Mouse (Mus musculus) hindbrain, postnatal 0 days (tissue): ENCODE measurements around the gene Ssbp2. TPM values are rescaled to one million over a fixed set of nuclear protein-coding genes. Genes with fewer than 3 reads are reported as not detected.

Source experiments
- ATAC-seq: fragments of 200-750 bp; cut with Nextera tagmentation; 2 replicates; pipeline ENCODE4 v1.8.0; 2017; ENCODE audit warnings: mild to moderate bottlenecking, moderate TSS enrichment, moderate library complexity
- DNase-seq: peaks from one replicate; pipeline ENCODE4 v3.0.0-alpha.2; 2015; ENCODE audit warnings: low spot score
- H3K27ac ChIP-seq: fragments of 300-500 bp; sonication (generic); 2 replicates; pipeline ENCODE4 v1.5.1; 2014; ENCODE audit warnings: mild to moderate bottlenecking
- H3K27me3 ChIP-seq: fragments of 300-500 bp; sonication (generic); 2 replicates; pipeline ENCODE4 v1.6.1; 2014; ENCODE audit warnings: low read length, mixed read lengths; ENCODE audit not compliant: insufficient read depth
- H3K36me3 ChIP-seq: fragments of 300-500 bp; sonication (generic); 2 replicates; pipeline ENCODE4 v1.6.1; 2014; ENCODE audit warnings: low read length, mixed read lengths; ENCODE audit not compliant: insufficient read depth
- H3K4me1 ChIP-seq: fragments of 300-500 bp; sonication (generic); 2 replicates; pipeline ENCODE4 v1.6.1; 2014; ENCODE audit warnings: antibody characterized with exemption, low read length, mixed read lengths; ENCODE audit not compliant: insufficient read depth
- H3K4me2 ChIP-seq: fragments of 300-500 bp; sonication (generic); 2 replicates; pipeline ENCODE4 v1.6.1; 2014; ENCODE audit warnings: low read depth, mild to moderate bottlenecking, low read length, moderate library complexity, mixed read lengths
- H3K4me3 ChIP-seq: fragments of 300-500 bp; sonication (generic); 2 replicates; pipeline ENCODE4 v1.5.1; 2014; ENCODE audit warnings: low read length
- H3K9ac ChIP-seq: fragments of 300-500 bp; sonication (generic); replicated peaks from 2 replicates; pipeline ENCODE4 v1.6.1; 2014; ENCODE audit warnings: mild to moderate bottlenecking, low read length, moderate library complexity, mixed read lengths
- H3K9me3 ChIP-seq: fragments of 300-500 bp; sonication (generic); 2 replicates; pipeline ENCODE4 v1.6.1; 2016; ENCODE audit warnings: low read length, mixed read lengths
- CTCF ChIP-seq: IDR thresholded peaks from 2 replicates; pipeline ENCODE4 v1.5.1; 2016; ENCODE audit warnings: antibody characterized with exemption, control low read depth, low read depth
- WGBS: fragments of 180-500 bp; shearing (Covaris S2); extraction: QIAGEN DNeasy Blood & Tissue Kit; methylation state at CpG from one replicate; pipeline ENCODE4 v1.1.7; 2014; 5-methylcytosine and 5-hydroxymethylcytosine counted together
- polyA plus RNA-seq: library from polyadenylated mRNA; unstranded; fragments of >200 nt; fragmentation: Nextera tagmentation; extraction: Ambion mirVana; gene quantifications from 2 replicates; pipeline ENCODE4 v1.2.1, GENCODE M21; 2015
- total RNA-seq: library from RNA; depleted of rRNA; stranded (reverse); fragments of >200 nt; gene quantifications from 2 replicates; pipeline ENCODE4 v1.2.3, GENCODE M21; 2014

Gene Ssbp2
- total and polyA plus RNA-seq, 2 experiments from 2014 or later = 105 to 140 TPM

DNA sequence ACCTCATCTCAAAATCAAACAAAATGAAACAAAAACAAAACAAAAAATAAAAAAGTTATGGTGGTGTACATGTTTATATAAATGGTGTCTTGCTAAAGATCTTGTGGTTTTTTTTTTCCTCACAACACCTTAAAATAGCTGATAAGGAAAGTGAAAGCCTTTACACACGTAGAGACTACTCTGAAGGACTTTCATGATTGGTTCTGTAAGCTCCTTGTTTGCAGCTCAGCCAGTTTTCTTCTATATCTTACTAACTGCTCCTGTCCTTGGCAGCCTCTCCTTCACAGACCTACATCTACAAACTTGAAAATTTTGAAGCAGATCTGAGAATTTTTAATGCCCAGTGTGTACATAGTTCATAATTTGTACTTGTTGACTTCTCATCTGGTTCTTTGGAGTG, 24.2 kb downstream of the Ssbp2 start:
- H3K36me3 ChIP-seq = no peaks in the 10 kb centered on the region
- DNase-seq (no peak), ATAC-seq (no peak)
- 73% methylated on average over 1 of the region's 1 CpGs for WGBS
- H3K27me3 ChIP-seq = no peaks in the 10 kb centered on the region
- H3K9me3 ChIP-seq = no peaks in the 10 kb centered on the region
- H3K27ac ChIP-seq = no peak overlapping the region
- no peak overlapping the region for H3K4me2 ChIP-seq
- TF ChIP-seq CTCF = no peak
- H3K4me3 ChIP-seq = no peak overlapping the region
- no peak overlapping the region for H3K9ac ChIP-seq
- no peaks in the 10 kb centered on the region for H3K4me1 ChIP-seq

DNA sequence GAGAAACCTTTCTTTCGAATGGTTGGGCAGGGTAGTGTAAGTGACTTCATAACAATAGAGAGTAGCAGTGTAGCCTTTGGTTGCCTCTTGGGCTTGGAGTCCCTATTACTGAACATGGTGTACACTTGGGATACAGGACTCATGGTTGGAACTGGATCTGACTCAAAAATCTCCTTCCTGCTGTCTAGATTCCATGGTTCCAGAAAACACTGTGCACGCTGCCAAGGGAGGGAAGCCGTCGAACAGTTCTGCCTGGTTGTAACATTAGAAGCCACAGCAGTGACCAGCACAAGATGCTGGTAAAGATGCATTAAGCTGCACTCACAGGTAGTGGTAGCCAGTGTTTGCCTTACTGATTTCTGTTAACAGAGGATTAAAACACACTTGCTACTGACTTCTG, 32.0 kb downstream of the Ssbp2 start:
- H3K9ac ChIP-seq = no peak overlapping the region
- no peaks in the 10 kb centered on the region for H3K27me3 ChIP-seq
- no peak for TF ChIP-seq CTCF
- DNase-seq (no peak), ATAC-seq (no peak)
- H3K9me3 ChIP-seq = no peaks in the 10 kb centered on the region
- 58% methylated on average over 4 of the region's 4 CpGs for WGBS
- no peak overlapping the region for H3K4me2 ChIP-seq
- H3K36me3 ChIP-seq = no peaks in the 10 kb centered on the region
- no peaks in the 10 kb centered on the region for H3K4me1 ChIP-seq
- no peak overlapping the region for H3K4me3 ChIP-seq
- no peak overlapping the region for H3K27ac ChIP-seq

DNA sequence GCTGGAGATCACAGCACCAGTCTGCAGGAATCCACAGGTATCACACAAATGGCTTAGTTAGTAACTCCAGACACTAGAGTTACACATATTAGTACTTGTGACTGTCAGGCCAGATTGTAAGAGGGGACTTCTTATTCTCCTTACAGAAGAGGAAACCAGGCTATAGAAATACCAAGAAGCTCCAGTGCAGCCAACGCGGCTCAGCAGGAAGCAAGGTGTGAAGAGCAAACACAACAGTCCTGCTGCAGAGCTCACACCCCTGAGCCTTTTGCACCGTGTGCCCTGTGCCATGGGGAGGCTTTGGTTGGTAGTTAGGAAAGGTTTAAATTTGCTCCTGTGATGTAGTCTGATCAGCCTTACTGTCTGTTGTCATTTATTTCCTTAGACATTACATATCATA, 37.0 kb downstream of the Ssbp2 start:
- DNase-seq (no peak), ATAC-seq (no peak)
- no peak overlapping the region for H3K9ac ChIP-seq
- H3K36me3 ChIP-seq = no peaks in the 10 kb centered on the region
- no peak overlapping the region for H3K4me2 ChIP-seq
- H3K27ac ChIP-seq = no peak overlapping the region
- WGBS = 87% methylated on average over 3 of the region's 3 CpGs
- H3K27me3 ChIP-seq = no peaks in the 10 kb centered on the region
- no peaks in the 10 kb centered on the region for H3K9me3 ChIP-seq
- TF ChIP-seq CTCF = no peak
- no peaks in the 10 kb centered on the region for H3K4me1 ChIP-seq
- no peak overlapping the region for H3K4me3 ChIP-seq

DNA sequence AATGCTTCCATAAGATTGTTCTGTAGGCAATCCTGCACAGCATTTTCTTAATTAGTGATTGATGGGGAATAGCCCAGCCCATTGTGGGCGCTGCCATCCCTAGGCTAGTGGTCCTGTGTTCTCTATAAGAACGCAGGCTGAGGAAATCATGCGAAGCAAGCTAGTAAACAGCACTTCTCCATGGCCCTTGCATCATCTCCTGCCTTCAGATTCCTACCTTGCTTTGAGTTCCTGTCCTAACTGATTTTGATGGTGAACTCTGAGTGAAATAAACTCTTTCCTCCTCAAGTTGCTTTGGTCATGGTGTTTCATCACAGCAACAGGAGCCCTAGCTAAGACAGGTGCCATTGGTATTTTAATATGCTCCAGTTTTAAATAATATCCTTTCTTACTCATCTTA, 41.7 kb downstream of the Ssbp2 start:
- H3K27ac ChIP-seq = no peak overlapping the region
- H3K9me3 ChIP-seq = no peaks in the 10 kb centered on the region
- H3K9ac ChIP-seq = no peak overlapping the region
- no peaks in the 10 kb centered on the region for H3K4me1 ChIP-seq
- ATAC-seq (no peak), DNase-seq (no peak)
- no peaks in the 10 kb centered on the region for H3K36me3 ChIP-seq
- H3K4me2 ChIP-seq = no peak overlapping the region
- H3K4me3 ChIP-seq = no peak overlapping the region
- 94% methylated on average over 3 of the region's 3 CpGs for WGBS
- no peak for TF ChIP-seq CTCF
- no peaks in the 10 kb centered on the region for H3K27me3 ChIP-seq

DNA sequence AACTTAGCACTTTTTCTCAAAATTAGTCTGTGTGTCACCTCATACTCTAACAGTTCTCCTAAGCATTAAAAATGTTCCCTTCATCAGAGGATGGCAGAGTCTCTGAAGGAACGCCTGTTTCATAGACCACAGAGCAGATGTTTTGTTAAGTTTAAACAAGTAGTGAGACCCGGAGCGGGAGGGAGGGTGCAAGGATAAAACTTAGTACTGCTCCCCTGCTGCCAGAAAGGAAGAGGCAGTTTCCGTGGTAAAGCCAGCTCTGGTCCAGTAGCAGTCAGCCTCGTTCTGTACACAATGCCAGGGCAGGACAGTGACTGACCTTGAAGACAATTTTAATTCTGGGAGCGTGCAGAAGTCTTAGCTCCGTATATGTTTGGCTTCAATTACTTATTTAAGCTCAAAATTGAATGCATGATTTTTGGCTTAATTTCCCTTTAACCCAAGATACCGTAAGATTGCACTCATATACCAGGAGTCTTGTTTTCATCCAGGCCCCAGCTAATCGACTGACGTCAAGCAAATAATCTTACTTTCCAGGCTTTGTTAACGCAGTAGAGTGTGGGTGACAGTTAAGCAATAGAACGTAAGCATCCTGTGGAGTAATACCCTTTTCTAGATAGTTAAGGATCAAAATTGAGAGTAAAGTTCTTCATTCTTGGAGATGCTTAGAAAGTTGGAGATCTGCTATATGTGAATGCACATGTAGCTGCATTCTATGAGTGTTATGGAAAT, 42.7 kb downstream of the Ssbp2 start:
- DNase-seq (no peak), ATAC-seq (no peak)
- no peaks in the 10 kb centered on the region for H3K36me3 ChIP-seq
- no peak overlapping the region for H3K27ac ChIP-seq
- WGBS = 72% methylated on average over 12 of the region's 12 CpGs
- TF ChIP-seq CTCF = no peak
- no peaks in the 10 kb centered on the region for H3K4me1 ChIP-seq
- no peak overlapping the region for H3K9ac ChIP-seq
- no peaks in the 10 kb centered on the region for H3K27me3 ChIP-seq
- H3K4me2 ChIP-seq = no peak overlapping the region
- no peak overlapping the region for H3K4me3 ChIP-seq
- no peaks in the 10 kb centered on the region for H3K9me3 ChIP-seq

DNA sequence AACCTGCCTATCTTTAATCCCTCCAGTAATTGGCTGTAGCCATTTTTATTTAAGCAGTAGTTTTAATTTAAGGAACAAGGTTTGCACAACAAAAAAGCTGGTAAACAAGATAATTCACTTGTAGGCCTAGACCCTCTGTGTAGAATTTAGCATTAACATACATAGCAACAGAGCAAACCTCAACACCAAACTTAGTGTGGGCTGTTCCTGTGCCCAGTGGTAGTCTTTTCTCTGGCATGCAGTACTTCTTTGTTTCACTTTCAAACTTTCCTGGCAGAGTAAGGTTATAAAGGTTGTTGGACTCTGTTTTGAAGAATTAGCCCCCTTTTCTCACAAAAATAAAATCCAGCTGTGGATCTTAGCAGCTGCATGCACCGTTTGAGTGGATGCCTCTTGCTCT, 48.9 kb downstream of the Ssbp2 start:
- 81% methylated on average over 1 of the region's 1 CpGs for WGBS

DNA sequence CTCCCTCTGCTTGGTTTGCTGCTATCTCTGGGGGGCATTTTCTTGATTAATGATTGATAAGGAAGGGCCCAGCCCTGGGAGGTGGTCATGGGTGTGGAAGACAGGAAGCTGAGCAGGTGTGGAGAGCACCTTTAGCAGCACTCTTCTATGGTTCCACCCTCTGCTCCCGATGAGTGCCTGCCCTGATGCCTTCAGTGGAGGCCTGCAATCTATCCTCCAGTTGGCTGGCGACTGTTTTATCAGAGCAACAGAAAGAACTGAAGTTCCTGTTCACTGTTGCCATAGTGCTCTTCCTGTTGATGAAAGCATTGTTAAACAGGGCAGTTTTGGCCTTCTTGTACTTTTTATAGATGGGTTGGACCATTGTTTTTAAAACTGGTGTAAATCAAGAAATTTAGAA, 49.4 kb downstream of the Ssbp2 start:
- no peak for TF ChIP-seq CTCF
- H3K4me3 ChIP-seq = no peak overlapping the region
- H3K9me3 ChIP-seq = no peaks in the 10 kb centered on the region
- H3K36me3 ChIP-seq = no peaks in the 10 kb centered on the region
- DNase-seq (no peak), ATAC-seq (no peak)
- no peaks in the 10 kb centered on the region for H3K4me1 ChIP-seq
- 79% methylated on average over 2 of the region's 2 CpGs for WGBS
- H3K9ac ChIP-seq = no peak overlapping the region
- no peak overlapping the region for H3K27ac ChIP-seq
- no peak overlapping the region for H3K4me2 ChIP-seq
- no peaks in the 10 kb centered on the region for H3K27me3 ChIP-seq

More for the DNA sequence above, 48.9 kb downstream of the Ssbp2 start:
- no peaks in the 10 kb centered on the region for H3K4me1 ChIP-seq
- no peaks in the 10 kb centered on the region for H3K36me3 ChIP-seq
- ATAC-seq (no peak), DNase-seq (no peak)
- H3K9me3 ChIP-seq = no peaks in the 10 kb centered on the region
- H3K27ac ChIP-seq = no peak overlapping the region
- no peak for TF ChIP-seq CTCF
- H3K4me3 ChIP-seq = no peak overlapping the region
- H3K27me3 ChIP-seq = no peaks in the 10 kb centered on the region
- H3K9ac ChIP-seq = no peak overlapping the region
- no peak overlapping the region for H3K4me2 ChIP-seq
